Mouse (Mus musculus): ENCODE data around the gene Clstn2. TPM values are rescaled to one million over a fixed set of nuclear protein-coding genes. Genes with fewer than 3 reads are reported as not detected.

The Clstn2 gene
- total and polyA plus RNA-seq, 3 experiments = not detected

DNA sequence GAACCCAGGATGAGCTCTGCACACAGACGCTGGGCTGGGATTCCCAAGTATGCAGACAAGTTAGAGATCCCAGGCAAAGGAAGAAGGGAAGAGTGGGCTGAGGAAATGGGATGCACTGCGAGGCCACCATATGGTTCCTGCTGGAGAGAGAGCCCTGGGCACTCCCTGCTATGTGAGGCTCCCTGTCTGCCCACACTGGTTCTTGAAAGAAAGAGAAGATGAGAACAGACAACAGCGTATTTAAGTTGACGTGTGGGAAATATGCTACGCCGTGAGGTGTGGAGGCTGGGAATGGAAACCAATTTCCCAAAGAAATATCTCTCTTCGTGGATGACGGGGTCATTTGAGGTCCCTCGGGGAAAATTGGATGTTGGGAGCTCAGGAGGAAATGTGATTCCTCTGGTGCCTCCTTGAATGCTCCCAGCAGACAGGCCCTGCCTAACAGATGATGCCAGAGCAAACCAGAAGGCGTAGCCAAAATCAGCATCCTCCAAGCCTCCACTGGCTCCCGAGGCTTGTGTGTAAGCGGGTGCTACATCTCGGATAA lies 58.1 kb downstream of the Clstn2 start:
- TF ChIP-seq MXI1 (IDR thresholded peaks at IDR 0.05; ENCODE audit: low read depth, low read length) = no peak
- TF ChIP-seq USF2 (conservative IDR thresholded peaks at IDR 0.05; ENCODE audit: low read depth, low read length) = no peak
- no peak for TF ChIP-seq KAT2A (IDR thresholded peaks at IDR 0.05; ENCODE audit: insufficient replicate concordance, low read length)
- no peak for TF ChIP-seq USF1 (IDR thresholded peaks at IDR 0.05; ENCODE audit: low read depth, low read length)
- no peak for TF ChIP-seq RCOR1 (conservative IDR thresholded peaks at IDR 0.05; ENCODE audit: low read depth, low read length)
- no peak for TF ChIP-seq TBP (conservative IDR thresholded peaks at IDR 0.05; ENCODE audit: low read depth, low read length)
- TF ChIP-seq GABPA (IDR thresholded peaks at IDR 0.05; ENCODE audit: insufficient replicate concordance, low read depth, low read length) = no peak
- TF ChIP-seq IRF4 (IDR thresholded peaks at IDR 0.05; ENCODE audit: low read depth, low read length) = no peak
- no peak for TF ChIP-seq PAX5 (IDR thresholded peaks at IDR 0.05; ENCODE audit: low read length)
- no peak for TF ChIP-seq NELFE (IDR thresholded peaks at IDR 0.05; ENCODE audit: low read depth, low read length)
- no peak for TF ChIP-seq CHD2 (IDR thresholded peaks at IDR 0.05; ENCODE audit: low read length)
- no peak for TF ChIP-seq JUN (IDR thresholded peaks at IDR 0.05; ENCODE audit: insufficient read depth, low read depth, low read length)
- no peak for TF ChIP-seq ZKSCAN1 (IDR thresholded peaks at IDR 0.05; ENCODE audit: borderline replicate concordance, low read depth, low read length)
- no peak for TF ChIP-seq CHD1 (IDR thresholded peaks at IDR 0.05; ENCODE audit: low read depth, low read length)
- TF ChIP-seq SIN3A (IDR thresholded peaks at IDR 0.05; ENCODE audit: low read length) = no peak
- TF ChIP-seq ZMIZ1 (IDR thresholded peaks at IDR 0.05; ENCODE audit: low read depth, low read length) = no peak
- TF ChIP-seq TCF12 (IDR thresholded peaks at IDR 0.05; ENCODE audit: low read depth, low read length) = no peak
- no peak for TF ChIP-seq ZNF384 (IDR thresholded peaks at IDR 0.05; ENCODE audit: low read depth, low read length)
- no peak for TF ChIP-seq MYC (IDR thresholded peaks at IDR 0.05; ENCODE audit: low read depth, low read length)
- no peak for TF ChIP-seq MAX (IDR thresholded peaks at IDR 0.05; ENCODE audit: low read length)
- Histone ChIP-seq H3K4me2 (ENCODE audit: insufficient read depth, low read depth, poor library complexity, severe bottlenecking) (no peak overlapping the region), H3K79me2 (replicated peaks; ENCODE audit: control insufficient read depth, extremely low read depth, insufficient read depth, poor library complexity, severe bottlenecking) (no peaks in the 10 kb centered on the region), H3K27me3 (replicated peaks) (no peaks in the 10 kb centered on the region), H3K27ac (ENCODE audit: insufficient read depth, low read depth) (no peak overlapping the region), H3K9ac (ENCODE audit: insufficient read depth, low read depth) (no peak overlapping the region), H3K36me3 (replicated peaks in 1 of 2; ENCODE audit: control insufficient read depth in 1 of 2, insufficient read depth in 1 of 2, low read length in 1 of 2) (no peaks in the 10 kb centered on the region), H3K4me1 (ENCODE audit: control insufficient read depth in 1 of 2, insufficient read depth in 2 of 2) (no peaks in the 10 kb centered on the region), H3K9me3 (replicated peaks; ENCODE audit: low read length) (peaks cover 75% of the 10 kb centered on the region), H3K4me3 (replicated peaks in 1 of 3; ENCODE audit: low read depth in 2 of 3, low read length in 2 of 3, poor library complexity in 1 of 3) (no peak overlapping the region)
- in situ Hi-C loops (cut with MboI; ENCODE audit: low pct_ligation_motif_present, low pct_unique_long_range_greater_than_20kb, low sequenced_read_pairs) (no loop called here), dilution Hi-C loops (cut with MboI; ENCODE audit: extremely low pct_ligation_motif_present, extremely low pct_unique_long_range_greater_than_20kb, low sequenced_read_pairs) (no loop called here)
- no peak for DNase-seq (ENCODE audit: extremely low read depth)

DNA sequence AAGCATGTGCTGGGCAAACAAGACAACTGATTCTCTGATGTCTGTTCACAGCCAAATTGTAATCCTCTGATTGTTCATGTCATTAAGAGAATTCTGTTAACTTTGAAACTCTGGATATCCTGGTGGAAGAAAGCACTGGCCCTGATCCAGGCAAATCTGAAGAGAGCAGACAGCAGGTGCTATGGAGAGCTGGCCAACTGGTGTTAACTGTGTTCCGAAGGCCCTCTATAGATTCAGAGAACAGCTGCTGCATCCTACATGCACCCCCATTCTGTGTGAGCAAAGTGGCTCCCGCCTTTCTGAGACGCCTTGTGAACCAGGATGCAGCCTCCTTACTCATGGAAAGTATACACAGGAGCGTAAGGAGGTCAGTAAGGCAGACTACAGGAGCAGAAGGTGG lies 66.3 kb downstream of the Clstn2 start:
- H3K9me3 ChIP-seq (replicated peaks; ENCODE audit: low read length) = peaks cover 53% of the 10 kb centered on the region
- no peak overlapping the region for H3K9ac ChIP-seq (ENCODE audit: insufficient read depth, low read depth)
- H3K27me3 ChIP-seq (replicated peaks) = no peaks in the 10 kb centered on the region
- H3K4me1 ChIP-seq (ENCODE audit: control insufficient read depth in 1 of 2, insufficient read depth in 2 of 2) = no peaks in the 10 kb centered on the region
- H3K4me3 ChIP-seq (replicated peaks in 1 of 3; ENCODE audit: low read depth in 2 of 3, low read length in 2 of 3, poor library complexity in 1 of 3) = no peak overlapping the region
- no peaks in the 10 kb centered on the region for H3K79me2 ChIP-seq (replicated peaks; ENCODE audit: control insufficient read depth, extremely low read depth, insufficient read depth, poor library complexity, severe bottlenecking)
- DNase-seq (ENCODE audit: extremely low read depth) = no peak
- no peak overlapping the region for H3K27ac ChIP-seq (ENCODE audit: insufficient read depth, low read depth)
- H3K36me3 ChIP-seq (replicated peaks in 1 of 2; ENCODE audit: control insufficient read depth in 1 of 2, insufficient read depth in 1 of 2, low read length in 1 of 2) = no peaks in the 10 kb centered on the region
- dilution Hi-C loops (cut with MboI; ENCODE audit: extremely low pct_ligation_motif_present, extremely low pct_unique_long_range_greater_than_20kb, low sequenced_read_pairs) = no loop called here
- no peak overlapping the region for H3K4me2 ChIP-seq (ENCODE audit: insufficient read depth, low read depth, poor library complexity, severe bottlenecking)
- TF ChIP-seq GABPA (IDR thresholded peaks at IDR 0.05; ENCODE audit: insufficient replicate concordance, low read depth, low read length) (no peak), TBP (conservative IDR thresholded peaks at IDR 0.05; ENCODE audit: low read depth, low read length) (no peak), IRF4 (IDR thresholded peaks at IDR 0.05; ENCODE audit: low read depth, low read length) (no peak), RAD21 (IDR thresholded peaks at IDR 0.05; ENCODE audit: low read depth, low read length) (no peak), ZKSCAN1 (IDR thresholded peaks at IDR 0.05; ENCODE audit: borderline replicate concordance, low read depth, low read length) (no peak), SMC3 (IDR thresholded peaks at IDR 0.05; ENCODE audit: low read depth, low read length) (no peak), BHLHE40 (IDR thresholded peaks at IDR 0.05; ENCODE audit: low read depth, low read length) (no peak), MEF2A (IDR thresholded peaks at IDR 0.05; ENCODE audit: borderline replicate concordance, low read depth, low read length) (no peak), PAX5 (IDR thresholded peaks at IDR 0.05; ENCODE audit: low read length) (no peak), ZMIZ1 (IDR thresholded peaks at IDR 0.05; ENCODE audit: low read depth, low read length) (no peak), HCFC1 (IDR thresholded peaks at IDR 0.05; ENCODE audit: low read depth, low read length) (no peak)
- in situ Hi-C loops (cut with MboI; ENCODE audit: low pct_ligation_motif_present, low pct_unique_long_range_greater_than_20kb, low sequenced_read_pairs) = no loop called here

Measured in CH12.LX (cell line).